Mouse (Mus musculus): ENCODE data around the gene Manf. TPM values are rescaled to one million over a fixed set of nuclear protein-coding genes. Genes with fewer than 3 reads are reported as not detected.

Manf gene
- polyA plus RNA-seq, 1 experiment from 2014 or later, result 188 TPM

DNA sequence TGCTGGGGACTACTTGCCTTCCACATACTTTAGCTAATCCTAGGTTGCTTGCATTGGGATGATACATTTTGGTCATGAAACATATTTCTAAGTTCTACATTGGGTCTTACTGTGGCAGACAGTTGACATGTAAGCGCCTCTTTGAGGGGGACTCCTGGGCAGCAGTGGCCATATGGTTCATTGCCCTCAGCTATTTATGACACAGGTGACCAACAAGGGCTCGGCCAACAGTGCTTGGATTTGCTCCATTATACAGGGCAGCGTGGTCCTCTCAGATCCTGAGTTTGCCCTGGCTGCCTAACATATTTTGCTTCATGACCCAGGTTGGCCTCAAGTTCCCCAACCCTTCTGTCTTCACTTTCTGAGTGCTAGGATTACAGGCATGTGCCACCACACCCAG lies 15.1 kb downstream of the Manf start:
- H3K9me3 ChIP-seq (ENCODE audit: control insufficient read depth, low read length), result no peaks in the 10 kb centered on the region
- H3K4me3 ChIP-seq (ENCODE audit: low read length), result no peak overlapping the region
- peaks cover 3% of the 10 kb centered on the region for H3K4me1 ChIP-seq (ENCODE audit: control insufficient read depth, insufficient read depth, low read depth, low read length)
- WGBS, result 89% methylated on average over 3 of the region's 3 CpGs
- H3K36me3 ChIP-seq (ENCODE audit: control insufficient read depth, insufficient read depth, low read length), result peaks cover 37% of the 10 kb centered on the region
- no peak overlapping the region for H3K27ac ChIP-seq (ENCODE audit: low read depth, low read length)
- no peak overlapping the region for H3K4me2 ChIP-seq (ENCODE audit: low read length)
- H3K27me3 ChIP-seq (replicated peaks; ENCODE audit: control insufficient read depth, insufficient read depth, low read length), result no peaks in the 10 kb centered on the region
- no peak overlapping the region for H3K9ac ChIP-seq (ENCODE audit: low read depth, low read length)
- no peak for ATAC-seq

- Histone ChIP-seq H3K4me1 (ENCODE audit: control insufficient read depth, insufficient read depth, low read depth, low read length) (no peaks in the 10 kb centered on the region), H3K9ac (ENCODE audit: low read depth, low read length) (no peak overlapping the region), H3K9me3 (ENCODE audit: control insufficient read depth, low read length) (no peaks in the 10 kb centered on the region), H3K36me3 (ENCODE audit: control insufficient read depth, insufficient read depth, low read length) (peaks cover 28% of the 10 kb centered on the region), H3K27ac (ENCODE audit: low read depth, low read length) (no peak overlapping the region), H3K4me3 (ENCODE audit: low read length) (no peak overlapping the region), H3K27me3 (replicated peaks; ENCODE audit: control insufficient read depth, insufficient read depth, low read length) (no peaks in the 10 kb centered on the region), H3K4me2 (ENCODE audit: low read length) (no peak overlapping the region)
- WGBS, result 86% methylated on average over 5 of the region's 5 CpGs
- no peak for ATAC-seq
Measured at GRCm38 (mm10) chr9:106874216-106874615, 17.6 kb downstream of the Manf start.

DNA sequence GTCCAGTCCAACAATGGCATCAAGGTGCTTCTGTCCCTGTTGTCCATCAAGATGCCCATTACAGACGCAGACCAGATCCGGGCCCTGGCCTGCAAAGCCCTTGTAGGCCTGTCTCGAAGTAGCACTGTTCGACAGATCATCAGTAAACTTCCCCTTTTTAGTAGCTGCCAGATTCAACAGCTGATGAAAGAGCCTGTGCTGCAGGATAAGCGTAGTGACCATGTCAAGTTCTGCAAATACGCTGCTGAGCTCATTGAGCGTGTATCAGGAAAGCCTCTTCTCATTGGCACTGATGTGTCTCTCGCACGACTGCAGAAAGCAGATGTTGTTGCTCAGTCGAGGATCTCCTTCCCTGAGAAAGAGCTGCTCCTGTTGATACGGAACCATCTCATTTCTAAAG lies 33.7 kb downstream of the Manf start:
- WGBS, result 89% methylated on average over 11 of the region's 11 CpGs
- Histone ChIP-seq H3K4me1 (ENCODE audit: control insufficient read depth, insufficient read depth, low read depth, low read length) (no peaks in the 10 kb centered on the region), H3K9ac (ENCODE audit: low read depth, low read length) (no peak overlapping the region), H3K4me2 (ENCODE audit: low read length) (no peak overlapping the region), H3K9me3 (ENCODE audit: control insufficient read depth, low read length) (no peaks in the 10 kb centered on the region), H3K4me3 (ENCODE audit: low read length) (no peak overlapping the region), H3K27ac (ENCODE audit: low read depth, low read length) (no peak overlapping the region), H3K27me3 (replicated peaks; ENCODE audit: control insufficient read depth, insufficient read depth, low read length) (no peaks in the 10 kb centered on the region), H3K36me3 (ENCODE audit: control insufficient read depth, insufficient read depth, low read length) (peaks cover 31% of the 10 kb centered on the region)
- no peak for ATAC-seq

DNA sequence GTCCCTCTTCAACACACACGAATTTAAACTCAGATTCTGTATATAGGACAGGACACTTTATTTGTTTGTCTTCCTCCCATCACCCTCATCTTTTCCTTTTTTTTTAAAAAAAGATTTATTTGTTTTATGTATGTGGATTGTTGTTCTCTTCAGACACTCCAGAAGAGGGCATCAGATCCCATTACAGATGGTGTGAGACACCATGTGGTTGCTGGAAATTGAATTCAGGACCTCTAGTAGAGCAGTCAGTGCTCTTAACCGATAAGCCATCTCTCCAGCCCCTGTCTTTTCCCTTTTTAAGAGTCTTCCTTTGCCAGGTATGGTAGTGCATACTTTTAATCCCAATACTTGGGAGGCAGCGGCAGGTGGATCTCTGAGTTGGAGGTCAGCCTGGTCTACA lies 35.1 kb downstream of the Manf start:
- no peaks in the 10 kb centered on the region for H3K4me1 ChIP-seq (ENCODE audit: control insufficient read depth, insufficient read depth, low read depth, low read length)
- H3K9me3 ChIP-seq (ENCODE audit: control insufficient read depth, low read length), result no peaks in the 10 kb centered on the region
- H3K4me2 ChIP-seq (ENCODE audit: low read length), result no peak overlapping the region
- H3K4me3 ChIP-seq (ENCODE audit: low read length), result no peak overlapping the region
- peaks cover 30% of the 10 kb centered on the region for H3K36me3 ChIP-seq (ENCODE audit: control insufficient read depth, insufficient read depth, low read length)
- H3K27me3 ChIP-seq (replicated peaks; ENCODE audit: control insufficient read depth, insufficient read depth, low read length), result no peaks in the 10 kb centered on the region
- no peak overlapping the region for H3K27ac ChIP-seq (ENCODE audit: low read depth, low read length)
- WGBS, result 84% methylated on average over 3 of the region's 3 CpGs
- no peak for ATAC-seq
- H3K9ac ChIP-seq (ENCODE audit: low read depth, low read length), result no peak overlapping the region

DNA sequence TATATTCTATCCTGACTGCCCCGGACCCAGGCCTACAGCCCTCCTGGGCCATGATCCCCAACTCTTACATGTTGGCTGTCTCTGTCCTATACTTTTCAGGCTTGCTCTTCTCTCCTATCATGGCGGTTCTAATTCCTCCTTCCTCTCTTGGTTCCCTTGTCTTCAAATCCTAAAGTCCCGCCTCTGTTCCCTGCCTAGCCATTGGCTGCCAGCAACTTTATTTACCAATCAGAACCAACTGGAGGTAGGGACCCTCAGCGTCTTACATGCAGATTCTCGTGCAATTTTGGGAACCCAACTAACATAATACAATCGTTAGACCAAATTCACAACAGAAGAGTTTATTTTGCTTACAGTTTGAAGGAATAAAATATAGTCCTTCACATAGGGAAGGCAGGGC lies 49.0 kb downstream of the Manf start:
- 94% methylated on average over 6 of the region's 6 CpGs for WGBS

GRCm38 (mm10) chr9:106840569-106840968 lies 51.2 kb downstream of the Manf start:
- no peak overlapping the region for H3K4me3 ChIP-seq (ENCODE audit: low read length)
- no peak overlapping the region for H3K4me2 ChIP-seq (ENCODE audit: low read length)
- no peak overlapping the region for H3K9ac ChIP-seq (ENCODE audit: low read depth, low read length)
- no peaks in the 10 kb centered on the region for H3K4me1 ChIP-seq (ENCODE audit: control insufficient read depth, insufficient read depth, low read depth, low read length)
- peaks cover 38% of the 10 kb centered on the region for H3K36me3 ChIP-seq (ENCODE audit: control insufficient read depth, insufficient read depth, low read length)
- no peaks in the 10 kb centered on the region for H3K9me3 ChIP-seq (ENCODE audit: control insufficient read depth, low read length)
- no peak for ATAC-seq
- H3K27me3 ChIP-seq (replicated peaks; ENCODE audit: control insufficient read depth, insufficient read depth, low read length), result no peaks in the 10 kb centered on the region
- 93% methylated on average over 1 of the region's 1 CpGs for WGBS
- H3K27ac ChIP-seq (ENCODE audit: low read depth, low read length), result no peak overlapping the region

More for the DNA sequence above, 49.0 kb downstream of the Manf start:
- H3K4me2 ChIP-seq (ENCODE audit: low read length), result no peak overlapping the region
- H3K4me1 ChIP-seq (ENCODE audit: control insufficient read depth, insufficient read depth, low read depth, low read length), result no peaks in the 10 kb centered on the region
- no peaks in the 10 kb centered on the region for H3K9me3 ChIP-seq (ENCODE audit: control insufficient read depth, low read length)
- H3K27me3 ChIP-seq (replicated peaks; ENCODE audit: control insufficient read depth, insufficient read depth, low read length), result no peaks in the 10 kb centered on the region
- no peak overlapping the region for H3K9ac ChIP-seq (ENCODE audit: low read depth, low read length)
- H3K4me3 ChIP-seq (ENCODE audit: low read length), result no peak overlapping the region
- no peak for ATAC-seq
- no peak overlapping the region for H3K27ac ChIP-seq (ENCODE audit: low read depth, low read length)
- H3K36me3 ChIP-seq (ENCODE audit: control insufficient read depth, insufficient read depth, low read length), result peaks cover 43% of the 10 kb centered on the region

DNA sequence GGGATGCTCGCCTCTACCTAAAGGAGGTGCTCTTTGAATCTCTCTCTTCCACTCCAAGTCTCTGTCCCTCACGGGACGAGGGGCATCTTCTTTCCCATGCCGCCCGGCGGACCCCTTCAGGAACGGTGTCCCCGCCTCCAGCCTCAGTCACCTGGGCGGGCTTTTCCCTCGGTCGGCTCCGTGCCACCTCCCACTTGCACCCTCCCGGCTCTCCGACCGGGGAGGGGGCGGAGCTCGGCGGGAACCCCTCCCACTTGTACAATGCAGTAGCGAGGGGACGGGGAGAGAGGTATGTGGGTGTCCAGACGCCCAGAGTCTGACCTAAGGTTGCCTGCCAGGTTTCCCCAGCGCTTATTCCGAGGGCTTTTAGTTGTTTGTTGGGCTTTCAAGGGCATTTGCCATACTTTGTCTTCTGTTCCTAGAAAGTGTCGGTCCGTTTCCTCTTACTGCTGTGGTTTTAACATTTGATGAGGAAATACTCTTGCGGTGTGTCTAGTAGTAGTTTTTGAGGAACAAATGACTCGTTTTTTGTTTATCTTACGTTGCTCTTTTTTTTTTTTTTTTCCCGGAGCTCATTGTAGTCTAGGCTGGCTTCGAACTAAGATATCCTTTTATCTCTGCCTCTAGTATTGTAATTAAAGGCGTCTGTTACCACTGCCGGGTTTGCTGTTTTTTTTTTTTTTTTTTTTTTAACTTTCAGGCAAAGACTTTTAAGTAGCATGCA lies 69.2 kb downstream of the Manf start:
- peak overlapping the region; percentile 92 for H3K27ac ChIP-seq (ENCODE audit: low read depth, low read length)
- 4% methylated on average over 32 of the region's 32 CpGs for WGBS
- peak; percentile 67 for ATAC-seq
- peak overlapping the region; percentile 85 for H3K9ac ChIP-seq (ENCODE audit: low read depth, low read length)
- H3K9me3 ChIP-seq (ENCODE audit: control insufficient read depth, low read length), result no peaks in the 10 kb centered on the region
- peak overlapping the region; percentile 84 for H3K4me2 ChIP-seq (ENCODE audit: low read length)
- no peaks in the 10 kb centered on the region for H3K36me3 ChIP-seq (ENCODE audit: control insufficient read depth, insufficient read depth, low read length)
- peaks cover 6% of the 10 kb centered on the region for H3K4me1 ChIP-seq (ENCODE audit: control insufficient read depth, insufficient read depth, low read depth, low read length)
- peak overlapping the region; percentile 94 for H3K4me3 ChIP-seq (ENCODE audit: low read length)
- H3K27me3 ChIP-seq (replicated peaks; ENCODE audit: control insufficient read depth, insufficient read depth, low read length), result no peaks in the 10 kb centered on the region

DNA sequence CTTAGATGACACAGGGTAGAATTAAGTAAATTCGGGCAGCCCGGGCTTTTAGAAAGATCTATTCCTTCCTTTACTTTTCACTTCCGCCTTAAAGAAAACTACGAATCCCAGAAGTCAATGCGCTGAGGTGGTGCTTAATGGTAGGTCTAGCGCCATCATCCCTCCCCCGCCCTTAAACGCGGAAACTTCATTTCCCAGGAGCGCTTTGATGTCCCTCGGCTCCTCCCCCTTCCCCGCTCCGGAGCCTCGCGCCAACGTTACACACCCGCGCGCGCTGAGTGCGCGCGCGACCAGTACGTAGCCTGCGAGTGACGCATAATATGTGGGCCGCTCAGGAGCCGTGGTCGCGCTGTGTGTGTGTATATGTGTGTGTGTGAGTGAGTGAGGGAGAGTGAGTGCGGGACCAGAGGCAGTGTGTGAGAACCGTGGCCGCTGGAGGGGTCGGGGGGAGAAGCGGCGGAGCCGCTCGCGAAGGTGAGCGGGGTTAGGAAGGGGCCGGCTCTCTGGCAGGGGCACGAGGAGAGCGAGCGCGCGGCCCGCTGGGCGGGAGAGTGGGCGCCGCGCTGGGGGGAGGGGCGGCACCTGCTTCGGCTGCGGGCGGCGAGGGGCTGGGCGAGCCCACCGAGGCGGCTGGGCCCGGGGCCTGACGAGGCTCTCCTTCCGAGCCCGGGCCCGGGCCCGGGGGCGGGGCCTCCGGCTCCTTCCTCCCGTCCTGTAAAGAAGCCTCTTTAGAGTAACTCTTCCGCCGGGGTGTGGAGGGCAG lies 70.0 kb downstream of the Manf start, which contains the start of gene Dcaf1:
TSS of gene Dcaf1 (plus strand) at position 257 of the 763 bp plus-strand sequence.
- Histone ChIP-seq H3K4me3 (ENCODE audit: low read length) (peak within 1 kb of the TSS; percentile 94), H3K27ac (ENCODE audit: low read depth, low read length) (peak within 1 kb of the TSS; percentile 92), H3K9ac (ENCODE audit: low read depth, low read length) (peak within 1 kb of the TSS; percentile 85), H3K36me3 (ENCODE audit: control insufficient read depth, insufficient read depth, low read length) (no peaks in the 10 kb centered on the region), H3K4me1 (ENCODE audit: control insufficient read depth, insufficient read depth, low read depth, low read length) (peaks cover 6% of the 10 kb centered on the region), H3K27me3 (replicated peaks; ENCODE audit: control insufficient read depth, insufficient read depth, low read length) (no peaks in the 10 kb centered on the region), H3K4me2 (ENCODE audit: low read length) (peak within 1 kb of the TSS; percentile 84), H3K9me3 (ENCODE audit: control insufficient read depth, low read length) (no peaks in the 10 kb centered on the region)
- ATAC-seq, result peak; percentile 99
- WGBS, result under 1% methylated on average over 56 of the region's 71 CpGs

GRCm38 (mm10) chr9:106821050-106821617 lies 70.6 kb downstream of the Manf start:
- no peak overlapping the region for H3K27ac ChIP-seq (ENCODE audit: low read depth, low read length)
- H3K9ac ChIP-seq (ENCODE audit: low read depth, low read length), result peak overlapping the region; percentile 64
- ATAC-seq, result no peak
- no peaks in the 10 kb centered on the region for H3K36me3 ChIP-seq (ENCODE audit: control insufficient read depth, insufficient read depth, low read length)
- 53% methylated on average over 15 of the region's 15 CpGs for WGBS
- H3K4me3 ChIP-seq (ENCODE audit: low read length), result peak overlapping the region; percentile 46
- no peaks in the 10 kb centered on the region for H3K27me3 ChIP-seq (replicated peaks; ENCODE audit: control insufficient read depth, insufficient read depth, low read length)
- H3K9me3 ChIP-seq (ENCODE audit: control insufficient read depth, low read length), result no peaks in the 10 kb centered on the region
- H3K4me1 ChIP-seq (ENCODE audit: control insufficient read depth, insufficient read depth, low read depth, low read length), result peaks cover 6% of the 10 kb centered on the region
- H3K4me2 ChIP-seq (ENCODE audit: low read length), result peak overlapping the region; percentile 56

All from hindbrain, embryonic 16.5 days (tissue).